Mouse (Mus musculus) liver, postnatal 0 days (tissue): Measurements from ENCODE around the gene Casr. TPM values are rescaled to one million over a fixed set of nuclear protein-coding genes. Genes with fewer than 3 reads are reported as not detected.

ENCODE experiments used
- ATAC-seq: fragments of 200-750 bp; cut with Nextera tagmentation; 2 replicates; pipeline ENCODE4 v1.8.0; 2017; ENCODE audit warnings: mild to moderate bottlenecking, moderate library complexity
- DNase-seq: peaks from one replicate; pipeline ENCODE4 v3.0.0-alpha.2; 2016
- H3K27ac ChIP-seq: fragments of 300-500 bp; sonication (generic); 2 replicates; pipeline ENCODE4 v1.5.1; 2014; ENCODE audit warnings: antibody characterized with exemption, moderate library complexity, mild to moderate bottlenecking, low read depth
- H3K27me3 ChIP-seq: fragments of 300-500 bp; sonication (generic); 2 replicates; pipeline ENCODE4 v1.6.1; 2014; ENCODE audit warnings: low read length, control low read depth, mixed read lengths; ENCODE audit not compliant: insufficient read depth
- H3K36me3 ChIP-seq: fragments of 300-500 bp; sonication (generic); replicated peaks from 2 replicates; pipeline ENCODE4 v1.6.1; 2014; ENCODE audit warnings: mild to moderate bottlenecking, control low read depth, low read length, moderate library complexity, mixed read lengths; ENCODE audit not compliant: insufficient read depth
- H3K4me1 ChIP-seq: fragments of 300-500 bp; sonication (generic); 2 replicates; pipeline ENCODE4 v1.6.1; 2014; ENCODE audit warnings: antibody characterized with exemption, mild to moderate bottlenecking, control low read depth; ENCODE audit not compliant: insufficient read depth
- H3K4me2 ChIP-seq: fragments of 300-500 bp; sonication (generic); 2 replicates; pipeline ENCODE4 v1.6.1; 2014; ENCODE audit warnings: low read depth, mild to moderate bottlenecking, low read length, moderate library complexity, mixed read lengths
- H3K4me3 ChIP-seq: fragments of 300-500 bp; sonication (generic); 2 replicates; pipeline ENCODE4 v1.5.1; 2014; ENCODE audit warnings: low read depth, low read length
- H3K9ac ChIP-seq: fragments of 300-500 bp; sonication (generic); replicated peaks from 2 replicates; pipeline ENCODE4 v1.6.1; 2014; ENCODE audit warnings: mild to moderate bottlenecking, moderate library complexity
- H3K9me3 ChIP-seq: fragments of 300-500 bp; sonication (generic); 2 replicates; pipeline ENCODE4 v1.6.1; 2016; ENCODE audit warnings: mild to moderate bottlenecking, control low read depth, low read length, mixed read lengths
- CTCF ChIP-seq: sonication (generic); IDR thresholded peaks from 2 replicates; pipeline ENCODE4 v1.5.1; 2016; ENCODE audit warnings: antibody characterized with exemption, low read depth
- EP300 ChIP-seq: IDR thresholded peaks from 2 replicates; pipeline ENCODE4 v1.6.1; 2016; ENCODE audit warnings: antibody characterized with exemption, low read depth, mild to moderate bottlenecking
- WGBS: fragments of 180-500 bp; shearing (Covaris S2); extraction: QIAGEN DNeasy Blood & Tissue Kit; methylation state at CpG from one replicate; pipeline ENCODE4 v1.1.7; 2014; ENCODE audit not compliant: insufficient replicate concordance; 5-methylcytosine and 5-hydroxymethylcytosine counted together
- polyA plus RNA-seq: library from polyadenylated mRNA; unstranded; fragments of >200 nt; fragmentation: Nextera tagmentation; extraction: Ambion mirVana; gene quantifications from 2 replicates; pipeline ENCODE4 v1.2.1, GENCODE M21; 2015

Gene Casr
- polyA plus RNA-seq, 1 experiment from 2014 or later, result 0.04 TPM

GRCm38 (mm10) chr16:36473217-36474216 is 88.4 kb downstream of the Casr start:
- ATAC-seq, result no peak
- Histone ChIP-seq H3K9ac (no peak overlapping the region), H3K36me3 (no peaks in the 10 kb centered on the region), H3K27ac (no peak overlapping the region), H3K4me3 (no peak overlapping the region), H3K27me3 (no peaks in the 10 kb centered on the region), H3K4me2 (no peak overlapping the region), H3K9me3 (peaks cover 2% of the 10 kb centered on the region; the same call in 1 of the 2 replicates), H3K4me1 (no peaks in the 10 kb centered on the region)
- peak; percentile 34 for DNase-seq
- 47% methylated on average over 17 of the region's 17 CpGs for WGBS
- TF ChIP-seq CTCF (peak; percentile 83), EP300 (no peak)

GRCm38 (mm10) chr16:36471066-36471633 is 90.8 kb downstream of the Casr start:
- Histone ChIP-seq H3K27ac (no peak overlapping the region), H3K9ac (no peak overlapping the region), H3K4me3 (no peak overlapping the region), H3K27me3 (no peaks in the 10 kb centered on the region), H3K4me2 (no peak overlapping the region), H3K36me3 (no peaks in the 10 kb centered on the region), H3K9me3 (peaks cover 2% of the 10 kb centered on the region; the same call in 1 of the 2 replicates), H3K4me1 (no peaks in the 10 kb centered on the region)
- DNase-seq (no peak), ATAC-seq (no peak)
- 52% methylated on average over 13 of the region's 13 CpGs for whole genome bisulfite sequencing
- TF ChIP-seq EP300, result no peak
- TF ChIP-seq CTCF, result no peak

- peak; percentile 54 for TF ChIP-seq CTCF
- TF ChIP-seq EP300, result no peak
- DNase-seq (peak; percentile 53), ATAC-seq (no peak)
- H3K27me3 ChIP-seq, result no peaks in the 10 kb centered on the region
- H3K27ac ChIP-seq, result no peak overlapping the region
- H3K9ac ChIP-seq, result no peak overlapping the region
- no peak overlapping the region for H3K4me2 ChIP-seq
- no peaks in the 10 kb centered on the region for H3K4me1 ChIP-seq
- H3K4me3 ChIP-seq, result no peak overlapping the region
- H3K36me3 ChIP-seq, result no peaks in the 10 kb centered on the region
- WGBS, result 8% methylated on average over 2 of the region's 2 CpGs
- peaks cover 2% of the 10 kb centered on the region; the same call in 1 of the 2 replicates for H3K9me3 ChIP-seq
Measured at GRCm38 (mm10) chr16:36469955-36470478, 91.9 kb downstream of the Casr start.

- H3K4me2 ChIP-seq, result no peak overlapping the region
- no peaks in the 10 kb centered on the region for H3K36me3 ChIP-seq
- peaks cover 2% of the 10 kb centered on the region; the same call in 1 of the 2 replicates for H3K9me3 ChIP-seq
- H3K9ac ChIP-seq, result no peak overlapping the region
- TF ChIP-seq EP300, result no peak
- no peak for TF ChIP-seq CTCF
- no peak overlapping the region for H3K4me3 ChIP-seq
- ATAC-seq, result no peak
- no peak for DNase-seq
- WGBS, result 77% methylated on average over 9 of the region's 9 CpGs
- H3K4me1 ChIP-seq, result no peaks in the 10 kb centered on the region
- H3K27ac ChIP-seq, result no peak overlapping the region
- no peaks in the 10 kb centered on the region for H3K27me3 ChIP-seq
Measured at GRCm38 (mm10) chr16:36469367-36469766, 92.6 kb downstream of the Casr start.

- H3K27ac ChIP-seq, result no peak overlapping the region
- 62% methylated on average over 4 of the region's 4 CpGs for WGBS
- no peaks in the 10 kb centered on the region for H3K27me3 ChIP-seq
- TF ChIP-seq CTCF (peak; percentile 54), EP300 (no peak)
- no peak for ATAC-seq
- H3K4me1 ChIP-seq, result no peaks in the 10 kb centered on the region
- no peak overlapping the region for H3K9ac ChIP-seq
- no peaks in the 10 kb centered on the region for H3K36me3 ChIP-seq
- DNase-seq, result peak; percentile 25
- H3K4me3 ChIP-seq, result no peak overlapping the region
- H3K4me2 ChIP-seq, result no peak overlapping the region
- peaks cover 2% of the 10 kb centered on the region; the same call in 1 of the 2 replicates for H3K9me3 ChIP-seq
Measured at GRCm38 (mm10) chr16:36468862-36469261, 93.1 kb downstream of the Casr start.

- Histone ChIP-seq H3K36me3 (no peaks in the 10 kb centered on the region), H3K4me2 (no peak overlapping the region), H3K27ac (no peak overlapping the region), H3K4me3 (no peak overlapping the region), H3K9ac (no peak overlapping the region), H3K4me1 (no peaks in the 10 kb centered on the region), H3K9me3 (peaks cover 2% of the 10 kb centered on the region; the same call in 1 of the 2 replicates), H3K27me3 (no peaks in the 10 kb centered on the region)
- 60% methylated on average over 2 of the region's 2 CpGs for WGBS
- ATAC-seq, result no peak
- DNase-seq, result no peak
- TF ChIP-seq CTCF, result no peak
- no peak for TF ChIP-seq EP300
Measured at GRCm38 (mm10) chr16:36467936-36468335, 94.0 kb downstream of the Casr start.
